Mouse (Mus musculus): ENCODE measurements around the gene Tef. TPM values are rescaled to one million over a fixed set of nuclear protein-coding genes. Genes with fewer than 3 reads are reported as not detected.

Gene Tef
- total RNA-seq, 2 experiments from 2014 or later = 121 to 143 TPM

GRCm38 (mm10) chr15:81814716-81815370 lies 12.6 kb downstream of the Tef start:
- no peak for DNase-seq (ENCODE audit: extremely low spot score in 1 of 2, low spot score in 2 of 2)
- intact Hi-C loops (cut with DNase I) = loop anchor here (5.0 kb wide), 1 partner anchor 68 kb away; the partner anchor contains the start of genes Rangap1 and Zc3h7b

GRCm38 (mm10) chr15:81818404-81818803 lies 16.2 kb downstream of the Tef start:
- intact Hi-C loops (cut with DNase I) = no loop called here
- DNase-seq (ENCODE audit: extremely low spot score in 1 of 2, low spot score in 2 of 2) = no peak

GRCm38 (mm10) chr15:81822631-81823030 lies 20.4 kb downstream of the Tef start:
- intact Hi-C loops (cut with DNase I) = no loop called here
- DNase-seq (ENCODE audit: extremely low spot score in 1 of 2, low spot score in 2 of 2) = no peak

GRCm38 (mm10) chr15:81824832-81825231 lies 22.6 kb downstream of the Tef start:
- intact Hi-C loops (cut with DNase I) = loop anchor here (5.0 kb wide), 1 partner anchor 82 kb away; no protein-coding TSS in a partner anchor
- no peak for DNase-seq (ENCODE audit: extremely low spot score in 1 of 2, low spot score in 2 of 2)

- DNase-seq (ENCODE audit: extremely low spot score in 1 of 2, low spot score in 2 of 2) = no peak
- intact Hi-C loops (cut with DNase I) = loop anchor here (5.0 kb wide), 1 partner anchor 79 kb away; no protein-coding TSS in a partner anchor
Observed at GRCm38 (mm10) chr15:81828426-81829207, 26.4 kb downstream of the Tef start.

GRCm38 (mm10) chr15:81829208-81829580 lies 27.0 kb downstream of the Tef start:
- no peak for DNase-seq (ENCODE audit: extremely low spot score in 1 of 2, low spot score in 2 of 2)
- intact Hi-C loops (cut with DNase I) = loop anchor here (5.0 kb wide), 1 partner anchor 78 kb away; no protein-coding TSS in a partner anchor

- no peak for DNase-seq (ENCODE audit: extremely low spot score in 1 of 2, low spot score in 2 of 2)
- intact Hi-C loops (cut with DNase I) = no loop called here
Observed at GRCm38 (mm10) chr15:81830530-81830929, 28.3 kb downstream of the Tef start.

GRCm38 (mm10) chr15:81831136-81831825 lies 29.1 kb downstream of the Tef start:
- intact Hi-C loops (cut with DNase I) = no loop called here
- peak; percentile 78 to 94 for DNase-seq (ENCODE audit: extremely low spot score in 1 of 2, low spot score in 2 of 2)

- peak in 1 of 2 experiments; percentile 30 for DNase-seq (ENCODE audit: extremely low spot score in 1 of 2, low spot score in 2 of 2)
- intact Hi-C loops (cut with DNase I) = no loop called here
Observed at GRCm38 (mm10) chr15:81832219-81832618, 30.0 kb downstream of the Tef start.

- intact Hi-C loops (cut with DNase I) = no loop called here
- DNase-seq (ENCODE audit: extremely low spot score in 1 of 2, low spot score in 2 of 2) = no peak
Observed at GRCm38 (mm10) chr15:81833481-81833880, 31.3 kb downstream of the Tef start.

- intact Hi-C loops (cut with DNase I) = no loop called here
- no peak for DNase-seq (ENCODE audit: extremely low spot score in 1 of 2, low spot score in 2 of 2)
Observed at GRCm38 (mm10) chr15:81834171-81834841, 32.1 kb downstream of the Tef start.

GRCm38 (mm10) chr15:81835007-81835880 lies 33.0 kb downstream of the Tef start:
- intact Hi-C loops (cut with DNase I) = no loop called here
- DNase-seq (ENCODE audit: extremely low spot score in 1 of 2, low spot score in 2 of 2) = no peak

- intact Hi-C loops (cut with DNase I) = no loop called here
Observed at GRCm38 (mm10) chr15:81836124-81836821, 34.1 kb downstream of the Tef start.

GRCm38 (mm10) chr15:81836966-81837920 lies 35.0 kb downstream of the Tef start:
- intact Hi-C loops (cut with DNase I) = no loop called here
- no peak for DNase-seq (ENCODE audit: extremely low spot score in 1 of 2, low spot score in 2 of 2)

More at GRCm38 (mm10) chr15:81836124-81836821, 34.1 kb downstream of the Tef start:
- DNase-seq (ENCODE audit: extremely low spot score in 1 of 2, low spot score in 2 of 2) = peak; percentile 78 to 93

- DNase-seq (ENCODE audit: extremely low spot score in 1 of 2, low spot score in 2 of 2) = no peak
- intact Hi-C loops (cut with DNase I) = no loop called here
Observed at GRCm38 (mm10) chr15:81838554-81839235, 36.5 kb downstream of the Tef start.

GRCm38 (mm10) chr15:81839634-81840033 lies 37.4 kb downstream of the Tef start:
- DNase-seq (ENCODE audit: extremely low spot score in 1 of 2, low spot score in 2 of 2) = peak; percentile 72 to 84
- intact Hi-C loops (cut with DNase I) = no loop called here

All from left cerebral cortex, postnatal 10 days (tissue).